Mouse (Mus musculus): Measurements from ENCODE around the gene Prss48. TPM values are rescaled to one million over a fixed set of nuclear protein-coding genes. Genes with fewer than 3 reads are reported as not detected.

Gene Prss48
- total RNA-seq (2023), result not detected

GRCm38 (mm10) chr3:86002423-86002822 is at the start of gene Prss48:
Prss48 (minus strand) TSS chr3:86002491.

GRCm38 (mm10) chr3:85970742-85971598 is 31.3 kb downstream of the Prss48 start, which contains the start of gene Sh3d19:
Sh3d19 (plus strand) TSS chr3:85971109.

Other genes starting within 250 kb of the Prss48 start
- gene Fam160a1, start 185.2 kb downstream of the Prss48 start, total RNA-seq (2023), result under 1 TPM; 0.15 to 0.18 TPM
- not detected for gene Glt28d2, start 115.0 kb downstream of the Prss48 start, total RNA-seq (2023)
- not detected for gene Gm37240, start 115.0 kb downstream of the Prss48 start, total RNA-seq (2023)
- gene Sh3d19, start 31.4 kb downstream of the Prss48 start, total RNA-seq (2023), result under 1 TPM; 0.57 to 0.71 TPM
- gene Rps3a1, start 140.2 kb upstream of the Prss48 start, total RNA-seq (2023), result 100 to 1,000 TPM; 558 to 600 TPM
- 10 to 100 TPM in 1 of 2 experiments, 1 to 10 TPM in 1; 9.2 to 11.1 TPM for gene Lrba, start 222.2 kb upstream of the Prss48 start, total RNA-seq (2023)